Mouse (Mus musculus): ENCODE results near the gene Cdc42ep2. TPM values are rescaled to one million over a fixed set of nuclear protein-coding genes. Genes with fewer than 3 reads are reported as not detected.
A peak's percentile ranks its signal among the peaks of the same experiment; 100 is the strongest.

The Cdc42ep2 gene
- polyA plus RNA-seq, 1 experiment from 2014 or later = 20.4 TPM

- 29% methylated on average over 3 of the region's 3 CpGs for WGBS
- no peaks in the 10 kb centered on the region for H3K27me3 ChIP-seq (ENCODE audit: control insufficient read depth, insufficient read depth, low read depth, low read length)
- no peaks in the 10 kb centered on the region for H3K9me3 ChIP-seq (replicated peaks; ENCODE audit: control insufficient read depth, low read length, poor library complexity, severe bottlenecking)
- H3K36me3 ChIP-seq (ENCODE audit: control insufficient read depth, insufficient read depth, low read length) = no peaks in the 10 kb centered on the region
- ATAC-seq = no peak
- no peaks in the 10 kb centered on the region for H3K4me1 ChIP-seq (ENCODE audit: control insufficient read depth, insufficient read depth, low read length)
- H3K9ac ChIP-seq (ENCODE audit: low read depth, low read length) = no peak overlapping the region
- no peak overlapping the region for H3K27ac ChIP-seq (ENCODE audit: low read length)
- no peak overlapping the region for H3K4me3 ChIP-seq (ENCODE audit: low read depth, low read length)
- no peak overlapping the region for H3K4me2 ChIP-seq (ENCODE audit: low read length)
Observed at GRCm38 (mm10) chr19:5956685-5957084, 32.1 kb upstream of the Cdc42ep2 start.

GRCm38 (mm10) chr19:5955704-5956670 is 31.4 kb upstream of the Cdc42ep2 start:
- Histone ChIP-seq H3K9ac (ENCODE audit: low read depth, low read length) (no peak overlapping the region), H3K4me2 (ENCODE audit: low read length) (no peak overlapping the region), H3K4me3 (ENCODE audit: low read depth, low read length) (no peak overlapping the region), H3K27ac (ENCODE audit: low read length) (no peak overlapping the region), H3K27me3 (ENCODE audit: control insufficient read depth, insufficient read depth, low read depth, low read length) (no peaks in the 10 kb centered on the region), H3K36me3 (ENCODE audit: control insufficient read depth, insufficient read depth, low read length) (no peaks in the 10 kb centered on the region), H3K9me3 (replicated peaks; ENCODE audit: control insufficient read depth, low read length, poor library complexity, severe bottlenecking) (no peaks in the 10 kb centered on the region), H3K4me1 (ENCODE audit: control insufficient read depth, insufficient read depth, low read length) (no peaks in the 10 kb centered on the region)
- ATAC-seq = no peak
- WGBS = 92% methylated on average over 28 of the region's 28 CpGs

GRCm38 (mm10) chr19:5954936-5955335 is 30.3 kb upstream of the Cdc42ep2 start:
- H3K27ac ChIP-seq (ENCODE audit: low read length) = no peak overlapping the region
- no peaks in the 10 kb centered on the region for H3K9me3 ChIP-seq (replicated peaks; ENCODE audit: control insufficient read depth, low read length, poor library complexity, severe bottlenecking)
- no peaks in the 10 kb centered on the region for H3K27me3 ChIP-seq (ENCODE audit: control insufficient read depth, insufficient read depth, low read depth, low read length)
- no peak overlapping the region for H3K9ac ChIP-seq (ENCODE audit: low read depth, low read length)
- H3K36me3 ChIP-seq (ENCODE audit: control insufficient read depth, insufficient read depth, low read length) = 0 out of 2 replicates have a peak, but pooled peaks cover 3% of the 10 kb centered on the region
- no peak overlapping the region for H3K4me2 ChIP-seq (ENCODE audit: low read length)
- H3K4me1 ChIP-seq (ENCODE audit: control insufficient read depth, insufficient read depth, low read length) = no peaks in the 10 kb centered on the region
- ATAC-seq = no peak
- 94% methylated on average over 10 of the region's 10 CpGs for WGBS
- no peak overlapping the region for H3K4me3 ChIP-seq (ENCODE audit: low read depth, low read length)

- no peak for ATAC-seq
- Histone ChIP-seq H3K36me3 (ENCODE audit: control insufficient read depth, insufficient read depth, low read length) (0 out of 2 replicates have a peak, but pooled peaks cover 4% of the 10 kb centered on the region), H3K4me3 (ENCODE audit: low read depth, low read length) (no peak overlapping the region), H3K27ac (ENCODE audit: low read length) (no peak overlapping the region), H3K27me3 (ENCODE audit: control insufficient read depth, insufficient read depth, low read depth, low read length) (no peaks in the 10 kb centered on the region), H3K4me1 (ENCODE audit: control insufficient read depth, insufficient read depth, low read length) (no peaks in the 10 kb centered on the region), H3K9me3 (replicated peaks; ENCODE audit: control insufficient read depth, low read length, poor library complexity, severe bottlenecking) (no peaks in the 10 kb centered on the region), H3K4me2 (ENCODE audit: low read length) (no peak overlapping the region), H3K9ac (ENCODE audit: low read depth, low read length) (no peak overlapping the region)
- WGBS = 92% methylated on average over 22 of the region's 22 CpGs
Observed at GRCm38 (mm10) chr19:5954031-5954710, 29.6 kb upstream of the Cdc42ep2 start.

- Histone ChIP-seq H3K4me1 (ENCODE audit: control insufficient read depth, insufficient read depth, low read length) (no peaks in the 10 kb centered on the region), H3K4me2 (ENCODE audit: low read length) (no peak overlapping the region), H3K4me3 (ENCODE audit: low read depth, low read length) (no peak overlapping the region), H3K9ac (ENCODE audit: low read depth, low read length) (no peak overlapping the region), H3K9me3 (replicated peaks; ENCODE audit: control insufficient read depth, low read length, poor library complexity, severe bottlenecking) (no peaks in the 10 kb centered on the region), H3K36me3 (ENCODE audit: control insufficient read depth, insufficient read depth, low read length) (0 out of 2 replicates have a peak, but pooled peaks cover 4% of the 10 kb centered on the region), H3K27me3 (ENCODE audit: control insufficient read depth, insufficient read depth, low read depth, low read length) (no peaks in the 10 kb centered on the region), H3K27ac (ENCODE audit: low read length) (no peak overlapping the region)
- 96% methylated on average over 19 of the region's 19 CpGs for WGBS
- no peak for ATAC-seq
Observed at GRCm38 (mm10) chr19:5953201-5953770, 28.7 kb upstream of the Cdc42ep2 start.

GRCm38 (mm10) chr19:5952071-5952691 is 27.6 kb upstream of the Cdc42ep2 start:
- no peaks in the 10 kb centered on the region for H3K9me3 ChIP-seq (replicated peaks; ENCODE audit: control insufficient read depth, low read length, poor library complexity, severe bottlenecking)
- H3K27me3 ChIP-seq (ENCODE audit: control insufficient read depth, insufficient read depth, low read depth, low read length) = no peaks in the 10 kb centered on the region
- H3K4me1 ChIP-seq (ENCODE audit: control insufficient read depth, insufficient read depth, low read length) = no peaks in the 10 kb centered on the region
- WGBS = 84% methylated on average over 13 of the region's 13 CpGs
- no peak overlapping the region for H3K4me2 ChIP-seq (ENCODE audit: low read length)
- H3K36me3 ChIP-seq (ENCODE audit: control insufficient read depth, insufficient read depth, low read length) = 0 out of 2 replicates have a peak, but pooled peaks cover 4% of the 10 kb centered on the region
- ATAC-seq = no peak
- H3K4me3 ChIP-seq (ENCODE audit: low read depth, low read length) = no peak overlapping the region
- H3K27ac ChIP-seq (ENCODE audit: low read length) = 0 out of 2 replicates have a peak overlapping the region, but pooled peaks have one; percentile 28
- no peak overlapping the region for H3K9ac ChIP-seq (ENCODE audit: low read depth, low read length)

- Histone ChIP-seq H3K9ac (ENCODE audit: low read depth, low read length) (no peak overlapping the region), H3K9me3 (replicated peaks; ENCODE audit: control insufficient read depth, low read length, poor library complexity, severe bottlenecking) (no peaks in the 10 kb centered on the region), H3K27me3 (ENCODE audit: control insufficient read depth, insufficient read depth, low read depth, low read length) (no peaks in the 10 kb centered on the region), H3K4me3 (ENCODE audit: low read depth, low read length) (no peak overlapping the region), H3K4me2 (ENCODE audit: low read length) (no peak overlapping the region), H3K36me3 (ENCODE audit: control insufficient read depth, insufficient read depth, low read length) (0 out of 2 replicates have a peak, but pooled peaks cover 4% of the 10 kb centered on the region), H3K4me1 (ENCODE audit: control insufficient read depth, insufficient read depth, low read length) (no peaks in the 10 kb centered on the region), H3K27ac (ENCODE audit: low read length) (no peak overlapping the region)
- 91% methylated on average over 16 of the region's 16 CpGs for WGBS
- no peak for ATAC-seq
Observed at GRCm38 (mm10) chr19:5951631-5952030, 27.0 kb upstream of the Cdc42ep2 start.

- Histone ChIP-seq H3K9ac (ENCODE audit: low read depth, low read length) (no peak overlapping the region), H3K4me1 (ENCODE audit: control insufficient read depth, insufficient read depth, low read length) (no peaks in the 10 kb centered on the region), H3K4me2 (ENCODE audit: low read length) (no peak overlapping the region), H3K36me3 (ENCODE audit: control insufficient read depth, insufficient read depth, low read length) (0 out of 2 replicates have a peak, but pooled peaks cover 4% of the 10 kb centered on the region), H3K27ac (ENCODE audit: low read length) (no peak overlapping the region), H3K9me3 (replicated peaks; ENCODE audit: control insufficient read depth, low read length, poor library complexity, severe bottlenecking) (no peaks in the 10 kb centered on the region), H3K4me3 (ENCODE audit: low read depth, low read length) (no peak overlapping the region), H3K27me3 (ENCODE audit: control insufficient read depth, insufficient read depth, low read depth, low read length) (no peaks in the 10 kb centered on the region)
- WGBS = 93% methylated on average over 11 of the region's 11 CpGs
- no peak for ATAC-seq
Observed at GRCm38 (mm10) chr19:5950218-5950617, 25.6 kb upstream of the Cdc42ep2 start.

Measured in midbrain, embryonic 16.5 days (tissue).